Mouse (Mus musculus) hindbrain, embryonic 16.5 days (tissue): ENCODE data around the gene Zfp768. TPM values are rescaled to one million over a fixed set of nuclear protein-coding genes. Genes with fewer than 3 reads are reported as not detected.
A peak's percentile ranks its signal among the peaks of the same experiment; 100 is the strongest.
"Not testable (repeated sequence)": the region's sequence is repeated elsewhere in the genome, so short reads cannot be mapped to it uniquely, and the experiment has no call there.

Experiments used
- ATAC-seq: fragments of 200-750 bp; cut with Nextera tagmentation; 2 replicates; pipeline ENCODE4 v1.8.0; 2017; ENCODE audit warnings: moderate TSS enrichment, moderate library complexity
- H3K27ac ChIP-seq: fragments of 300-500 bp; sonication (generic); 2 replicates; pipeline ENCODE4 v1.5.1; 2014; ENCODE audit warnings: low read depth, mild to moderate bottlenecking, control low read depth, low read length, moderate library complexity
- H3K27me3 ChIP-seq: fragments of 300-500 bp; sonication (generic); replicated peaks from 2 replicates; pipeline ENCODE4 v1.6.1; 2014; ENCODE audit warnings: low read length; ENCODE audit not compliant: control insufficient read depth, insufficient read depth
- H3K36me3 ChIP-seq: fragments of 300-500 bp; sonication (generic); 2 replicates; pipeline ENCODE4 v1.6.1; 2014; ENCODE audit warnings: mild to moderate bottlenecking, low read length, moderate library complexity, mixed read lengths; ENCODE audit not compliant: control insufficient read depth, insufficient read depth
- H3K4me1 ChIP-seq: fragments of 300-500 bp; sonication (generic); 2 replicates; pipeline ENCODE4 v1.6.1; 2014; ENCODE audit warnings: low read depth, low read length; ENCODE audit not compliant: control insufficient read depth, insufficient read depth
- H3K4me2 ChIP-seq: fragments of 300-500 bp; sonication (generic); 2 replicates; pipeline ENCODE4 v1.6.1; 2014; ENCODE audit warnings: mild to moderate bottlenecking, low read length, control low read depth, moderate library complexity
- H3K4me3 ChIP-seq: fragments of 300-500 bp; sonication (generic); 2 replicates; pipeline ENCODE4 v1.5.1; 2014; ENCODE audit warnings: mild to moderate bottlenecking, low read length, control low read depth, moderate library complexity
- H3K9ac ChIP-seq: fragments of 300-500 bp; sonication (generic); 2 replicates; pipeline ENCODE4 v1.6.1; 2014; ENCODE audit warnings: low read depth, mild to moderate bottlenecking, control low read depth, low read length, moderate library complexity
- H3K9me3 ChIP-seq: fragments of 300-500 bp; sonication (generic); 2 replicates; pipeline ENCODE4 v1.6.1; 2014; ENCODE audit warnings: mild to moderate bottlenecking, low read length, moderate library complexity; ENCODE audit not compliant: control insufficient read depth
- WGBS: fragments of 180-500 bp; shearing (Covaris S2); extraction: QIAGEN DNeasy Blood & Tissue Kit; methylation state at CpG from one replicate; pipeline ENCODE4 v1.1.7; 2014; 5-methylcytosine and 5-hydroxymethylcytosine counted together
- polyA plus RNA-seq: library from polyadenylated mRNA; unstranded; fragments of >200 nt; fragmentation: Nextera tagmentation; extraction: Ambion mirVana; gene quantifications from 2 replicates; pipeline ENCODE4 v1.2.1, GENCODE M21; 2015

Gene Zfp768
- polyA plus RNA-seq, 1 experiment from 2014 or later: 16.3 TPM

- H3K4me3 ChIP-seq, H3K36me3 ChIP-seq, H3K9ac ChIP-seq, H3K4me2 ChIP-seq, ATAC-seq, H3K9me3 ChIP-seq, H3K4me1 ChIP-seq, H3K27ac ChIP-seq, H3K27me3 ChIP-seq: not testable (repeated sequence)
- 93% methylated on average over 4 of the region's 4 CpGs for WGBS
These were observed 40.2 kb upstream of the Zfp768 start for GRCm38 (mm10) chr7:127385560-127385959.

DNA sequence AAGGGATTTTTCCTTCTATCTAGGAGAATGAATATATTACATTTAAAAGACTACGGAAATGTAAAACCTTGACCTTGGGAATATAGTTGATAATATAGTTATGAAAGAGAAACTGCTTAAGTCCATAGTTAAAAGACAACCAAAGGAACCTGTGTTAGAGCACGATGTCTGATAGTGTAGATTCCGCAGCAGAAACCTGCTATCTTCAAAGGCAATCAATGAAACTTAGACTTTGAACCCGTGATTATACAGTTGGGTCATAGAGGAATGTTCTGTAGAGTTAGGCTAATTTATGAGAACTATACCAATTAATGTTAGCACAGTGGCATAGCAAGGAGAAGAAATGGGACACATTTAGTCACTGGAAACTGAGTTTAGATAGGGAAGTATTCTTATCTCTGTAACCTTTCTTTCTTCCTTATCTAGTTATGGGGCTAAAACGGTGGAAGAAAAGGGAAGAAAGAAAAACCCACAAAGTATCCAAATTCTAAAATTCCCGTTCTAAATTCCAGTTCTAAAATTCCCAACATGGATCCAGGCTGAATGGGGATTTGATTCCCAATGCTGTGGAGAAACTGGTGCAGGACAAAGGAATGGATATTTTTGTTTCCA lies 33.0 kb upstream of the Zfp768 start:
- Histone ChIP-seq H3K4me1 (no peaks in the 10 kb centered on the region; the same call in 1 of the 2 replicates), H3K4me2 (no peak overlapping the region), H3K27me3 (no peaks in the 10 kb centered on the region), H3K9me3 (no peaks in the 10 kb centered on the region; the same call in 1 of the 2 replicates), H3K4me3 (no peak overlapping the region), H3K36me3 (no peaks in the 10 kb centered on the region), H3K9ac (no peak overlapping the region), H3K27ac (no peak overlapping the region)
- ATAC-seq: no peak
- 80% methylated on average over 6 of the region's 6 CpGs for WGBS

DNA sequence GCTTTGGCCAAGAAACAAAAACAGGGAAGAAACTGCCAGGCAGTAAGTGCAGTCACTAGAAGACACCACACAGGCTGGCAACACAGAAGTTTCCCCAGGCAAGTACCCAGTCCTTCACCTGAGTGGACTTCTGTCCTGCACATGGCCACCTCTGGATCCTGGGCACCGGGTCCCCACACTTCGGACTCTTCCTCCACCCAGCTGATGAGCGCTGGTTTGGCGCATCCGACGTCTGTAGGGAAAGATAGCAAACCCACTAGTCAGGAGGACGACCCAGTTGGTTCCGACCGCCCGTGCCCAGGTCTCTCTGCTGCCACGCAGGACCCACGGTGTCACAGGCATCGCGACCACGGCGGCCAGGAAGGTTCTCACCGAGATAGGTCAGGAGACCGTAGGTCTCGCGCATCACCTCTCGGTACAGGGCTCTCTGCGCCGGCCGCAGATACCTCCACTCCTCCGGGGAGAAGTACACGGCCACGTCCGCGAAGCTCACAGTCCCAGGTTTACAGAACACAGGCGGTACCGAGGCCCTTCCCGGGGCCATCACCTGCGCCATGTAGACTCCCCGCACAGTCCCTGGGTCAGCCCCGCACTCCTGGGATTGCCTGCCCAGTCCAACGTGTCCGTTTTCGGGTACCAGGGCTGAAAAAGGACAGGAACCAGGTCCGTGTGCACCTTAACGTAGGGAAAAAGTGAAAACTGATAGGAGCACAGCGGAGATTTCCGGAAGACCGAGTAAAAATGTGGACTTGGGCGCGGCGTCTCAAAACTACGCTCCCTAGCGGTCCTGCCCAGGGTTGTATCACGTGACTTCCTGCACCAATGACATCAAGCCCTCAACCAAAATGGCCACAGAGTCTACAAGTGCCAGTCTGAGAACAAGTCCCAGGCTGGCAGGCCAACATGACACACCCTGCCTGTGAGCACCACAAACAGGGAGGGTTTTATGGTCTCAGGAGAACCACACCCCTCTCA lies 30.2 kb upstream of the Zfp768 start, which contains the start of gene Zfp747:
TSS of gene Zfp747 (minus strand) at position 780 of the 975 bp plus-strand sequence.
- Histone ChIP-seq H3K4me2 (peak within 1 kb of the TSS; percentile 71), H3K27ac (peak within 1 kb of the TSS; percentile 79), H3K4me3 (peak within 1 kb of the TSS; percentile 72), H3K9ac (peak within 1 kb of the TSS; percentile 80)
- not testable (repeated sequence) for H3K36me3 ChIP-seq, H3K4me1 ChIP-seq, H3K27me3 ChIP-seq, H3K9me3 ChIP-seq
- peak; percentile 93 for ATAC-seq
- WGBS: 3% methylated on average over 48 of the region's 49 CpGs

- 73% methylated on average over 3 of the region's 3 CpGs for WGBS
- ATAC-seq, H3K9ac ChIP-seq: not testable (repeated sequence)
These were observed 26.5 kb upstream of the Zfp768 start for GRCm38 (mm10) chr7:127371870-127372269.

DNA sequence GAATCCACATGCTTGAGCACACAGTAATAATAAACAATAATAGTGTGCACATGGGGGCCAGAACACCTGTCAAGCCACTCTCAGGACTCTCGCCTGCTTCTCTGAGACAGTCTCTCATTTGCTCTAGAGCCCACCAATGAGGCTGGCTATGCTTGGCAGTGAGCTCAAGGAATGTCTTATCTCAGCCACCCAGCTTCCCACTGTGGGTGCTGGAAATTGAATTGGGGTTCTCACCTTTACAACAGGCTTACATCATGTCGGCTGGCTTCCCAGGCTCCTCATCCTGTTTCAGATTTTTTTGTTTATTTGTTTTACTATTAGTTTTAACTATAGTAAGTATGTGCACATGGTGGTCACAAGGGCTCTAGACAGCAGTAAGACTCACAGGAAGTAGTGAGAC lies 25.8 kb upstream of the Zfp768 start:
- no peak overlapping the region for H3K4me2 ChIP-seq
- H3K9ac ChIP-seq: no peak overlapping the region
- no peaks in the 10 kb centered on the region; the same call in 1 of the 2 replicates for H3K4me1 ChIP-seq
- H3K9me3 ChIP-seq: no peaks in the 10 kb centered on the region
- no peaks in the 10 kb centered on the region for H3K27me3 ChIP-seq
- no peaks in the 10 kb centered on the region for H3K36me3 ChIP-seq
- H3K4me3 ChIP-seq: no peak overlapping the region
- WGBS: 92% methylated on average over 2 of the region's 2 CpGs
- no peak for ATAC-seq
- no peak overlapping the region for H3K27ac ChIP-seq

More at GRCm38 (mm10) chr7:127371870-127372269, 26.5 kb upstream of the Zfp768 start:
- H3K9me3 ChIP-seq, H3K27ac ChIP-seq, H3K4me3 ChIP-seq, H3K36me3 ChIP-seq, H3K4me1 ChIP-seq, H3K27me3 ChIP-seq, H3K4me2 ChIP-seq: not testable (repeated sequence)

DNA sequence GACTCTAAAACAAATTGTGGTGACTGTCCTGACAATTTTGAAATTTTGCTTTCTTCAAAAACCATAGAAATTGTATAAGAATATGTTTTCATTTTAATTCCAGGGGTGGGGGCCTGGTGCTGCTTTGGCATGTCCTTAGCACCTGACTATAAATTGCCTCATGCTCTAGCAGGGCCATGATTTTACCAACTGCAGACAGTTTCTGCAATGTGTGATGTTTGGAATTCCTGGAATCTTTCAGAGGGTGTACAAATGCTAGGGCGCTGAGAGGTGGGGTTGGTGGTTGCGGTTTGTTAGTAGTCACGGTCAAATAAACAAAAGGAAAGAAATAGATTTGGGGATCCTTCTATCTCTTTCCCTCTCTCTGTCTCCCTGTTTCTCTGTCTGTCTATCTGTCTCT lies 20.9 kb upstream of the Zfp768 start:
- Histone ChIP-seq H3K36me3 (no peaks in the 10 kb centered on the region), H3K27ac (no peak overlapping the region), H3K4me3 (no peak overlapping the region), H3K9me3 (no peaks in the 10 kb centered on the region), H3K27me3 (no peaks in the 10 kb centered on the region), H3K9ac (no peak overlapping the region), H3K4me2 (no peak overlapping the region), H3K4me1 (peaks cover 7% of the 10 kb centered on the region)
- no peak for ATAC-seq
- WGBS: 91% methylated on average over 3 of the region's 3 CpGs

DNA sequence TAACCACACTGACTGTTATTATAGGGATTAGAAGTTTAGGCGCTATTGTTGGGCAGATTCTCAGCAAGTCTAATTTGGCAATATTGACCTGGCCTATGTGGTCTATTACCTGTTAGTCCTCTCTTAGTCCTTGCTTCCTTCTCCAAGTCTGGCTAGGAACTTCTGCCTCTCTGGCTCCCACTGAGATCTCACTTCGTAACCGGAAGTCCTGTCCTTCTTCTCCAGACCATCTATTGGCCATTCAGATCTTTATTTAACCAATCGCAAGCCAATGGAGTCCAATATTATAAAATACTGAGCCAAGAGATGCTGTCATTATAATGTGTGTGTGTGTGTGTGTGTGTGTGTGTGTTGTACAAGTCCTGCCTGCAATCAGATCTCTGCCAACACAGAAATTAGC lies 18.8 kb upstream of the Zfp768 start:
- no peaks in the 10 kb centered on the region for H3K36me3 ChIP-seq
- no peak overlapping the region for H3K27ac ChIP-seq
- peak overlapping the region; percentile 80 for H3K4me2 ChIP-seq
- no peak overlapping the region for H3K9ac ChIP-seq
- no peaks in the 10 kb centered on the region for H3K9me3 ChIP-seq
- no peak for ATAC-seq
- H3K27me3 ChIP-seq: peaks cover 5% of the 10 kb centered on the region
- peaks cover 7% of the 10 kb centered on the region for H3K4me1 ChIP-seq
- 50% methylated on average over 4 of the region's 4 CpGs for WGBS
- peak overlapping the region; percentile 44 for H3K4me3 ChIP-seq

DNA sequence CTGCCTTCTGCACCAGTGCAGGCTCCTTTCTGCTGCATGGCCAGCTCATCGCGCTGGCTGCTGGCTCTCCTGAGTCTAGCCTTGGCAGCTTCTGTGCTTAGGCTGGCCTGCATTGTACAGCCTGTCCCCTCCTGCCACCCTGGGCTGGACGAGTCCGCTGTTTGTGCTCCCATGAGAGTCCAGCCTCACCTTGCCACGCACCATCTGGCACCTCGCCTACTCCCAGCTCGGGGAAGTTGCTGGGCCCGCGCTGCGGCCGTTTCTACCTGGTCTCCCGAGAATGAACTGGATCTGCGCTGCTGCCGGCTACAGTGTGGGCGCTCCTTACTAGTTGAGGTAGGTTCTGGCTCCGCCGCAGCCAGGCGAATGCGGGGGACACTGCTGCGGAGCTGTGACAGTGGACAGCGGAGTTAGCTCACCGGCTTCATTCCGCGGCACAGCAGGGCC lies 18.1 kb upstream of the Zfp768 start:
- no peaks in the 10 kb centered on the region for H3K9me3 ChIP-seq
- H3K4me3 ChIP-seq: peak overlapping the region; percentile 44
- H3K27ac ChIP-seq: peak overlapping the region; percentile 41
- H3K4me2 ChIP-seq: peak overlapping the region; percentile 80
- WGBS: 2% methylated on average over 24 of the region's 24 CpGs
- peak; percentile 45; the same call in 1 of the 2 replicates for ATAC-seq
- H3K4me1 ChIP-seq: peaks cover 7% of the 10 kb centered on the region
- no peaks in the 10 kb centered on the region for H3K36me3 ChIP-seq
- peak overlapping the region; percentile 67 for H3K9ac ChIP-seq
- H3K27me3 ChIP-seq: peaks cover 5% of the 10 kb centered on the region

DNA sequence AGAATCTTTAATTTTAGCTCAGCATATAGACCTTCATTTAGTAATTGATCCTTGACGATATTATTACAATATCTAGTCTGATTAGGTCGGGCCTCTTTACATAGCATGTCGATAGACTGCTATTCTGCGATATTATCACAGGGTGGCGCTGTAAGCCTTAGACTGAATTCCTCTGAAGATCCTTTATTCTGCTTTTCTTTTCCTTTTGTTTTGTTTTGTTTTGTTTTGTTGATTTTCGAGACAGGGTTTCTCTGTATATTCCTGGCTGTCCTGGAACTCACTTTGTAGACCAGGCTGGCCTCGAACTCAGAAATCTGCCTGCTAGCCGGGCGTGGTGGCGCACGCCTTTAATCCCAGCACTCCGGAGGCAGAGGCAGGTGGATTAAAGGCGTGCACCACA lies 17.0 kb upstream of the Zfp768 start:
- H3K4me2 ChIP-seq: peak overlapping the region; percentile 41
- not testable (repeated sequence) for H3K27ac ChIP-seq, H3K9me3 ChIP-seq, H3K4me1 ChIP-seq, ATAC-seq, H3K36me3 ChIP-seq, H3K27me3 ChIP-seq, H3K9ac ChIP-seq
- H3K4me3 ChIP-seq: peak overlapping the region; percentile 19; the same call in 1 of the 2 replicates
- WGBS: 17% methylated on average over 13 of the region's 13 CpGs
